In the genomic region with DNA sequence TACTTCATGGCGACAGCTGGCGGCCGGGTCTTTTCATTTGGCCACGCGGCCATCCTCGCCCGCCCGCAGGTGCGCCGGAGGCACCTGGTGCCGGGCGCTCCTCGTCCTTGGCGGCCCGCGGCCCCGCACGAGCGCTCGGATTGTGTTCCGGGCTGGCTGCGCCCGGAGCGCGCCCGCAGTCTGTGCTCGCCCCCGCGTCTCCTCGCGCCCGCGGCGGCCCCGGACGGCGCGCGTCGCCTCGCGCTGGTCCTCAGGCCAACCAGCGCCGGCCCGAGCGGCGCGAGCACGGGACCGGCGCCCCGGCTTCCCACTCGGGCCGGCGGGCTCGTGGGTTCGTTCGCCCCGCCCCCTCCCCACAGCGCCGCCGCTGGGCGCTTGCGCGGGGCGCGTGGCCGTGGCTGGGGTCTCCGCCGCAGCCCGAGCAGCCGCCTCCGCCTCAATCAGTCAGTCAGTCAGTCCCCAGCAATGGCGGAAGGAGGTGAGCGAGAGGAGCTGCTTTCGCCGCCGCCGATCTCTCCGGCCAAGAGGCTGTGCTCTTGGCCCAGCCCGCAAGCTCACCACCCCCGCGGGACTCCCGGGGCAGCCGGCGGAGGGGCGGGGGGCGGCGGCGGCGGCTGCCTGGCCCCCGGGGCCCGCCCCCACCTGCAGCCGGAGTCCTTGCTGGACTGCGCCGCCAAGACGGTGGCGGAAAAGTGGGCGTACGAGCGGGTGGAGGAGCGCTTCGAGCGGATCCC, we compare ENCODE assay signal across 8 mouse cellular contexts. TPM values are rescaled to one million over a fixed set of nuclear protein-coding genes. Genes with fewer than 3 reads are reported as not detected.
DNase-seq lines count a peak whose midpoint lies in the region; ATAC-seq and TF ChIP-seq lines count a peak whose summit lies in the region.

Zswim5 (plus strand) TSS at position 382 of the 734 bp plus-strand sequence.

- 4% methylated on average over 103 of the region's 104 CpGs for WGBS in forebrain, postnatal 0 days
- WGBS in liver, postnatal 0 days (ENCODE audit: insufficient replicate concordance): under 1% methylated on average over 83 of the region's 104 CpGs
- under 1% methylated on average over 95 of the region's 104 CpGs for WGBS in neural tube, embryonic 15.5 days
- WGBS in thymus, adult 2 months: under 1% methylated on average over 104 of the region's 104 CpGs

- TF ChIP-seq POLR2A in thymus, adult 2 months (IDR thresholded peaks at IDR 0.05; ENCODE audit: control insufficient read depth, extremely low read depth, insufficient read depth, low read length, poor library complexity): no peak

- H3K27ac ChIP-seq in forebrain, postnatal 0 days (ENCODE audit: low read depth, low read length): peak within 1 kb of the TSS; percentile 95
- no peak within 1 kb of the TSS for H3K27ac ChIP-seq in liver, postnatal 0 days (ENCODE audit: low read depth)
- H3K27ac ChIP-seq in neural tube, embryonic 15.5 days (replicated peaks): peak within 1 kb of the TSS; percentile 96
- no peak within 1 kb of the TSS for H3K27ac ChIP-seq in thymus, adult 2 months (ENCODE audit: control insufficient read depth, insufficient read depth, low read length)

- peak within 1 kb of the TSS; percentile 82 for H3K9ac ChIP-seq in forebrain, postnatal 0 days
- peak within 1 kb of the TSS; percentile 46 for H3K9ac ChIP-seq in liver, postnatal 0 days (replicated peaks)
- H3K9ac ChIP-seq in neural tube, embryonic 15.5 days (replicated peaks): peak within 1 kb of the TSS; percentile 90

- no peaks in the 10 kb centered on the region for H3K36me3 ChIP-seq in forebrain, postnatal 0 days (ENCODE audit: insufficient read depth)
- H3K36me3 ChIP-seq in liver, postnatal 0 days (replicated peaks; ENCODE audit: insufficient read depth, low read length): no peaks in the 10 kb centered on the region
- no peaks in the 10 kb centered on the region for H3K36me3 ChIP-seq in neural tube, embryonic 15.5 days
- H3K36me3 ChIP-seq in thymus, adult 2 months (ENCODE audit: control insufficient read depth, insufficient read depth, low read length): no peaks in the 10 kb centered on the region

- H3K27me3 ChIP-seq in forebrain, postnatal 0 days (ENCODE audit: insufficient read depth, low read length): no peaks in the 10 kb centered on the region
- H3K27me3 ChIP-seq in liver, postnatal 0 days (ENCODE audit: insufficient read depth, low read length): peaks cover 40% of the 10 kb centered on the region
- peaks cover 3% of the 10 kb centered on the region; the same call in 1 of the 2 replicates for H3K27me3 ChIP-seq in neural tube, embryonic 15.5 days (replicated peaks)
- peaks cover 3% of the 10 kb centered on the region for H3K27me3 ChIP-seq in thymus, adult 2 months (ENCODE audit: control insufficient read depth, insufficient read depth, low read length)

- DNase-seq in MN1 (ENCODE audit: low spot score): peak; percentile 72
- DNase-seq in cerebellum, adult 11-12 months: peak; percentile 86
- DNase-seq in forebrain, postnatal 0 days: peak; percentile 91
- DNase-seq in heart, postnatal 25 days (ENCODE audit: low spot score): peak; percentile 21
- DNase-seq in layer of hippocampus, adult 18-20 months (ENCODE audit: low spot score in 2 of 2): peak; percentile 61 to 75
- peak; percentile 52 for DNase-seq in liver, postnatal 0 days
- peak; percentile 36 for DNase-seq in thymus, adult 2 months

- TF ChIP-seq EP300 in liver, postnatal 0 days (IDR thresholded peaks at IDR 0.05; ENCODE audit: low read depth): no peak

- H3K9me3 ChIP-seq in forebrain, postnatal 0 days (ENCODE audit: low read length): no peaks in the 10 kb centered on the region
- no peaks in the 10 kb centered on the region for H3K9me3 ChIP-seq in liver, postnatal 0 days (ENCODE audit: low read length)
- no peaks in the 10 kb centered on the region for H3K9me3 ChIP-seq in neural tube, embryonic 15.5 days (replicated peaks)

- peak; percentile 34 for TF ChIP-seq CTCF in forebrain, postnatal 0 days (IDR thresholded peaks at IDR 0.05; ENCODE audit: low read depth)
- TF ChIP-seq CTCF in liver, postnatal 0 days (IDR thresholded peaks at IDR 0.05; ENCODE audit: low read depth): no peak
- no peak for TF ChIP-seq CTCF in thymus, adult 2 months (IDR thresholded peaks at IDR 0.05; ENCODE audit: borderline replicate concordance, control insufficient read depth, extremely low read depth, insufficient read depth, low read length, poor library complexity)

- peak within 1 kb of the TSS; percentile 70 for H3K4me2 ChIP-seq in forebrain, postnatal 0 days (ENCODE audit: low read depth)
- H3K4me2 ChIP-seq in liver, postnatal 0 days (ENCODE audit: low read depth, low read length): peak within 1 kb of the TSS; percentile 98
- peak within 1 kb of the TSS; percentile 82 for H3K4me2 ChIP-seq in neural tube, embryonic 15.5 days

- peak within 1 kb of the TSS; percentile 91 for H3K4me3 ChIP-seq in forebrain, postnatal 0 days (ENCODE audit: low read depth, low read length)
- H3K4me3 ChIP-seq in liver, postnatal 0 days (ENCODE audit: low read depth, low read length): peak within 1 kb of the TSS; percentile 69
- peak within 1 kb of the TSS; percentile 83 for H3K4me3 ChIP-seq in neural tube, embryonic 15.5 days (replicated peaks)
- peak within 1 kb of the TSS; percentile 46 for H3K4me3 ChIP-seq in thymus, adult 2 months (ENCODE audit: control insufficient read depth, insufficient read depth, low read length)

- no peaks in the 10 kb centered on the region; the same call in 1 of the 2 replicates for H3K4me1 ChIP-seq in forebrain, postnatal 0 days (ENCODE audit: insufficient read depth)
- H3K4me1 ChIP-seq in liver, postnatal 0 days (ENCODE audit: insufficient read depth): peaks cover 6% of the 10 kb centered on the region
- H3K4me1 ChIP-seq in neural tube, embryonic 15.5 days: peaks cover 9% of the 10 kb centered on the region
- H3K4me1 ChIP-seq in thymus, adult 2 months (replicated peaks; ENCODE audit: control insufficient read depth, insufficient read depth, low read length): peaks cover 7% of the 10 kb centered on the region

- ATAC-seq in forebrain, postnatal 0 days: peak; percentile 93
- ATAC-seq in liver, postnatal 0 days: peak; percentile 71; the same call in 1 of the 2 replicates
- ATAC-seq in neural tube, embryonic 15.5 days (ENCODE audit: low FRiP score): peak; percentile 96

- intact Hi-C loops in heart, postnatal 25 days (cut with DNase I): no loop called here

RNA-seq across cellular contexts. Expression of gene Zswim5, which starts in this region (rescaled TPM):
- 17.4 and 25.3 TPM in 2 replicates for total RNA-seq in forebrain, postnatal 0 days (2014; rRNA removed)
- polyA plus RNA-seq in forebrain, postnatal 0 days (2015; fragmentation: Nextera tagmentation; extraction: Ambion mirVana): 1.9 and 2.4 TPM in 2 replicates
- 1 to 10 TPM in 1 of 2 experiments, under 1 TPM in 1; 0.94 to 1.2 TPM for total RNA-seq in heart, postnatal 25 days (2021)
- total RNA-seq in layer of hippocampus, adult 18-20 months (2021): 10 to 100 TPM; 16.8 to 19.2 TPM
- polyA plus RNA-seq in liver, postnatal 0 days (2015; fragmentation: Nextera tagmentation; extraction: Ambion mirVana): 0.06 TPM in 2 replicates
- 4.2 and 4.4 TPM in 2 replicates for polyA plus RNA-seq in neural tube, embryonic 15.5 days (2015; fragmentation: Nextera tagmentation; extraction: Ambion mirVana)
- polyA plus RNA-seq in thymus, adult 2 months (2012; rRNA removed): 0.20 and 0.22 TPM in 2 replicates

Comparison
In these comparisons a context has a peak if more than half of its experiments do, and no peak if none do; other contexts are left out.
1. Peak in DNase-seq, ATAC-seq, H3K4me3 ChIP-seq, H3K9ac ChIP-seq and H3K4me2 ChIP-seq in liver, postnatal 0 days; RNA of the gene not detected or under 1 TPM.
2. Peak in DNase-seq and H3K4me3 ChIP-seq in thymus, adult 2 months; RNA of the gene not detected or under 1 TPM.
3. DNase-seq: peak in every context shown above with its lines; median percentile 91 in forebrain, postnatal 0 days; 86 in cerebellum, adult 11-12 months; 72 in MN1; 68 in layer of hippocampus, adult 18-20 months; 52 in liver, postnatal 0 days; 36 in thymus, adult 2 months; 21 in heart, postnatal 25 days.
4. H3K27ac ChIP-seq: peak in forebrain, postnatal 0 days (single experiment) and neural tube, embryonic 15.5 days (single experiment); none in liver, postnatal 0 days (single experiment) and thymus, adult 2 months (single experiment).
5. Peak in every context shown above with its lines, with median percentiles within 50 percentile points of each other: ATAC-seq, H3K4me2 ChIP-seq, H3K4me3 ChIP-seq and H3K9ac ChIP-seq.